Mouse (Mus musculus): Measurements from ENCODE around the gene Ppib. TPM values are rescaled to one million over a fixed set of nuclear protein-coding genes. Genes with fewer than 3 reads are reported as not detected.

The Ppib gene
- 362 and 376 TPM in 2 replicates for polyA plus RNA-seq (2015; fragmentation: Nextera tagmentation; extraction: Ambion mirVana)

DNA sequence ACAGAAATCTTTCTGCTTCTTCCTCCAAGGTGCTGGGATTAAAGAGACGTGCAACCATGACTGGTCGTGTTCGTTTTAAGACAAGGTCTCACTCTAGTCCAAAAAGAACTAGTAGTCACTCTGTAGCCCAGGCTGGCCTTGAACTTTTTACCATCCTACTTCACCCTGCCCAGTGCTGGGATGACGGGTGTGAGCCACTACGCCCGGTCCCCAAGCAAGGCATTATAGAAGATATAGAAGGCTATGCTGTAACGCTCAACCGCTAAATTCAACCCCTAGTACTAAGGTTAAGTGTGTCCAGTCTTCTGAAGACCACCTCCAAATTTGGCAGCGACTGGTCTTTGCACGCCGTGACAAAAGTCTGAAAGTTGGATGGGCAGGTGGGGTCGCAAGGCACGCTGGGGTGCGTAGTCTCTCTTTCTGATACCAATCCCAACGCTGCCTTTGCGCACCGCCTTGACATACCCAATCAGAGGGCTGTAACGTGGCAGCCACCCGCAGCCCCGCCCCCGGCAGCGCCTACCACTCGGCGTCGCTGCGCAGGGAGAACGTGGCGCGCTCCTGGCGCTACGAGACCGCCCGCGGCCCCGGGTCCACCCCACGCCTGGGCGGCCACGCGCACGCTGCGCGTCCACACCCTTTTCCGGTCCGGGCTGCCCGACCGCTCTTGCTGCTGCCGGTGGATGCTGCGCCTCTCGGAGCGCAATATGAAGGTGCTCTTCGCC, at the start of gene Ppib:
TSS of gene Ppib (plus strand) at position 640 of the 725 bp plus-strand sequence.
- Histone ChIP-seq H3K27ac (ENCODE audit: low read depth, low read length) (peak within 1 kb of the TSS; percentile 89), H3K9me3 (ENCODE audit: control insufficient read depth, low read length) (no peaks in the 10 kb centered on the region), H3K36me3 (ENCODE audit: control insufficient read depth, insufficient read depth, low read length) (peaks cover 22% of the 10 kb centered on the region), H3K4me1 (ENCODE audit: control insufficient read depth, insufficient read depth, low read depth, low read length) (peaks cover 14% of the 10 kb centered on the region), H3K4me3 (ENCODE audit: low read length) (peak within 1 kb of the TSS; percentile 75), H3K9ac (ENCODE audit: low read depth, low read length) (peak within 1 kb of the TSS; percentile 89), H3K27me3 (replicated peaks; ENCODE audit: control insufficient read depth, insufficient read depth, low read length) (no peaks in the 10 kb centered on the region), H3K4me2 (ENCODE audit: low read length) (peak within 1 kb of the TSS; percentile 83)
- peak; percentile 98 for ATAC-seq
- 1% methylated on average over 51 of the region's 51 CpGs for WGBS

DNA sequence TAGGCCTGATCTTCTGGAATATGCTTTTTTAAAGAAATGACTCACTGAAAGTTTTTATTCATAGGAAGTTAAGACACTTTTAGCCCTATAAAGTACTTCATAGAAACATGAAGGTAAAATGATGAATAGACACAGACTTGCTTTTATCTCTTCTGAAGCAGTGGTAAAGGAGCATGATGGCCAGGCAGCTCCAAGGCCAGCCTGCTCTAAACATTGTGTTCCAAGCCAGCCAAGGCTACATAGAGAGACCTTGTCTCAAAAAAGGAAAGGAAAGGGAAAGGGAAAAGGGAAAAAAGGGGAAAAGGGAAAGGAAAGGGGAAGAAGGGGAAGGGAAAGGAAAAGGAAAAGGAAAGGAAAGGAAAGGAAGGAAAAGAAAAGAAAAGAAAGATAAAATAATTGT, 39.4 kb upstream of the Ppib start:
- Histone ChIP-seq H3K27me3 (replicated peaks; ENCODE audit: control insufficient read depth, insufficient read depth, low read length) (no peaks in the 10 kb centered on the region), H3K9me3 (ENCODE audit: control insufficient read depth, low read length) (no peaks in the 10 kb centered on the region), H3K4me2 (ENCODE audit: low read length) (no peak overlapping the region), H3K9ac (ENCODE audit: low read depth, low read length) (no peak overlapping the region), H3K36me3 (ENCODE audit: control insufficient read depth, insufficient read depth, low read length) (no peaks in the 10 kb centered on the region; the same call in 1 of the 2 replicates), H3K27ac (ENCODE audit: low read depth, low read length) (no peak overlapping the region), H3K4me1 (ENCODE audit: control insufficient read depth, insufficient read depth, low read depth, low read length) (no peaks in the 10 kb centered on the region), H3K4me3 (ENCODE audit: low read length) (no peak overlapping the region)
- ATAC-seq, result no peak

DNA sequence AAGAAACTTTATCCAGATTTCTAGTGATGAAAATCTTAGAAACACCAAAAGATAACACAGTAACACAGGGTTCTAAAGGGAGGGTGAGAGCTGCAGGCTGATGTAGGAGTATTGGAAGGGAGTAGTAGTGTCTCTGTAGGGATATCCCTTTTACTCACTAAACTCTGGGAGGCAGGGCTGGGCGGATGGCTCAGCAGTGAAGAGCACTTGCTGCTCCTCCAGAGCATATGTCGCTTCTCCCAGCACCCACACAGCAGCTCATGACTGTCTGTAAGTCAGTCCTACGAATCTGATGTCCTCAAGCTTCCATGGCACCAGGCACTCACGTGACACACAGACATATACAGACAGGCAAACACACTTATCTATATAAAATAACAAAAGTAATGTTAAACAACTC, 21.9 kb upstream of the Ppib start:
- H3K36me3 ChIP-seq (ENCODE audit: control insufficient read depth, insufficient read depth, low read length), result peaks cover 6% of the 10 kb centered on the region; the same call in 1 of the 2 replicates
- no peak for ATAC-seq

DNA sequence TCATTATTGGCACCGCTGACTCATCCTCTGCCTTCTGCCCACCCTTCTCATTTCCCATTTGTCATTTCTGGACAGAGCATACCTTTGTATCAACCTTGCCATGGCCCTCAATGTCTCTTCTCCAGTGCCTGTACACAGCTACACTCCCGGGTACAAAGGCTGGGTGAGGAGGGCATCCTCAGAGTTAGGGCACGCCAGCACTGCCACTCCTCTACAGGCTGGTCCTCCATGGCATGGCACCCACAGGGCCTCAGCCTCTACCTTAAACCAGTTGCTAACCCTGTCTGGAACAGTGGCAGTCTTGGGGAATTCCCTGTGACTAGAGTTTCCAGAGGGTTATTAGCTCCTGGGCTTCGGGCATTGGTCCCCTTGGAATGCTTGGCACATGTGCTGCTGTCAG, 21.4 kb upstream of the Ppib start:
- no peak overlapping the region for H3K4me2 ChIP-seq (ENCODE audit: low read length)
- no peak overlapping the region for H3K4me3 ChIP-seq (ENCODE audit: low read length)
- peaks cover 6% of the 10 kb centered on the region; the same call in 1 of the 2 replicates for H3K36me3 ChIP-seq (ENCODE audit: control insufficient read depth, insufficient read depth, low read length)
- no peak overlapping the region for H3K27ac ChIP-seq (ENCODE audit: low read depth, low read length)
- no peaks in the 10 kb centered on the region for H3K9me3 ChIP-seq (ENCODE audit: control insufficient read depth, low read length)
- H3K27me3 ChIP-seq (replicated peaks; ENCODE audit: control insufficient read depth, insufficient read depth, low read length), result no peaks in the 10 kb centered on the region
- WGBS, result 94% methylated on average over 4 of the region's 4 CpGs
- H3K9ac ChIP-seq (ENCODE audit: low read depth, low read length), result no peak overlapping the region
- ATAC-seq, result no peak
- no peaks in the 10 kb centered on the region for H3K4me1 ChIP-seq (ENCODE audit: control insufficient read depth, insufficient read depth, low read depth, low read length)

More for the DNA sequence above, 21.9 kb upstream of the Ppib start:
- Histone ChIP-seq H3K4me3 (ENCODE audit: low read length) (no peak overlapping the region), H3K9me3 (ENCODE audit: control insufficient read depth, low read length) (no peaks in the 10 kb centered on the region), H3K4me1 (ENCODE audit: control insufficient read depth, insufficient read depth, low read depth, low read length) (no peaks in the 10 kb centered on the region), H3K4me2 (ENCODE audit: low read length) (no peak overlapping the region), H3K27ac (ENCODE audit: low read depth, low read length) (no peak overlapping the region), H3K9ac (ENCODE audit: low read depth, low read length) (no peak overlapping the region), H3K27me3 (replicated peaks; ENCODE audit: control insufficient read depth, insufficient read depth, low read length) (no peaks in the 10 kb centered on the region)
- 90% methylated on average over 4 of the region's 4 CpGs for WGBS

DNA sequence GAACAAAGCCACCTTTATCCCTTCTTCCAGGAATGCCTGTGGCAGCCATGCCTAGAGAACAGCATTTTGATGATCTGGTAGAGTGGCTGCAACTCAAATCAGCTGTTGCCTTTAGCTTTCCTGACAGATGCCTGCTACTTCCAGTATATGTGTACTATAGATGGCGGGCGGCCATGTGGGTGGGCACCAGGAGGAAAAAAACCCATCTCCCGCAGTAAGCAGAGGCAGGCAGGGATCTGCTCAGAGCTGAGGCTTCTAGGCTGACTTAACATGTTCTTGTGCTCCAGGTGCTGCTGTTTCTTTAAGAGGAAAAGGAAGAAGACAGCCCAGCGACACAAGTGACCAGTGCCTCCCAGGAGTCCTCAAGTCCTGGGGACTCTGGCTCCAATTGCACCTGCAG, 20.7 kb upstream of the Ppib start:
- ATAC-seq, result no peak

DNA sequence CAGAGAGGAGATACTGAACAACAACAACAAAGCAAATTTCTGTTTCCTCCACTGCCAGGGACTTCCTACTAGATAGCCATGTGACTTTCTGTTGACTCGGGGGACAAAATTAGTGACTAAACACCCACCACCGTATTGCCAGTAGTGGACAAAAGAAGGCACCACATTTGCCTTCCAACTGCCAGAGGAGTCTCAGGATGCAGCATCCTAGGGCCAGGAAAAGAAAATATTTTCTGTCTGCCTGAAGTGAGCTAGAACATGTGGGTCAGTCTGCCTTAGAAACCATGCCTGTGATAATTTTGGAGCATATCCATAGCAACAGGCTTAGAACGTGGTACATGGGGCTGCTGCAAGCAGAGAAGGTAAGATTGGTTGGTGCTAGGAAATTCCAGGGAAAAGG, 19.2 kb upstream of the Ppib start:
- H3K4me2 ChIP-seq (ENCODE audit: low read length), result no peak overlapping the region
- no peaks in the 10 kb centered on the region for H3K27me3 ChIP-seq (replicated peaks; ENCODE audit: control insufficient read depth, insufficient read depth, low read length)
- no peak for ATAC-seq
- H3K4me1 ChIP-seq (ENCODE audit: control insufficient read depth, insufficient read depth, low read depth, low read length), result no peaks in the 10 kb centered on the region
- no peak overlapping the region for H3K4me3 ChIP-seq (ENCODE audit: low read length)
- no peaks in the 10 kb centered on the region for H3K9me3 ChIP-seq (ENCODE audit: control insufficient read depth, low read length)
- H3K27ac ChIP-seq (ENCODE audit: low read depth, low read length), result no peak overlapping the region
- WGBS, result 90% methylated on average over 3 of the region's 3 CpGs
- H3K36me3 ChIP-seq (ENCODE audit: control insufficient read depth, insufficient read depth, low read length), result peaks cover 4% of the 10 kb centered on the region; the same call in 1 of the 2 replicates
- no peak overlapping the region for H3K9ac ChIP-seq (ENCODE audit: low read depth, low read length)

More for the DNA sequence above, 20.7 kb upstream of the Ppib start:
- Histone ChIP-seq H3K27me3 (replicated peaks; ENCODE audit: control insufficient read depth, insufficient read depth, low read length) (no peaks in the 10 kb centered on the region), H3K4me3 (ENCODE audit: low read length) (no peak overlapping the region), H3K9me3 (ENCODE audit: control insufficient read depth, low read length) (no peaks in the 10 kb centered on the region), H3K4me2 (ENCODE audit: low read length) (no peak overlapping the region), H3K27ac (ENCODE audit: low read depth, low read length) (no peak overlapping the region), H3K36me3 (ENCODE audit: control insufficient read depth, insufficient read depth, low read length) (peaks cover 6% of the 10 kb centered on the region; the same call in 1 of the 2 replicates), H3K9ac (ENCODE audit: low read depth, low read length) (no peak overlapping the region), H3K4me1 (ENCODE audit: control insufficient read depth, insufficient read depth, low read depth, low read length) (no peaks in the 10 kb centered on the region)
- WGBS, result 79% methylated on average over 4 of the region's 4 CpGs

DNA sequence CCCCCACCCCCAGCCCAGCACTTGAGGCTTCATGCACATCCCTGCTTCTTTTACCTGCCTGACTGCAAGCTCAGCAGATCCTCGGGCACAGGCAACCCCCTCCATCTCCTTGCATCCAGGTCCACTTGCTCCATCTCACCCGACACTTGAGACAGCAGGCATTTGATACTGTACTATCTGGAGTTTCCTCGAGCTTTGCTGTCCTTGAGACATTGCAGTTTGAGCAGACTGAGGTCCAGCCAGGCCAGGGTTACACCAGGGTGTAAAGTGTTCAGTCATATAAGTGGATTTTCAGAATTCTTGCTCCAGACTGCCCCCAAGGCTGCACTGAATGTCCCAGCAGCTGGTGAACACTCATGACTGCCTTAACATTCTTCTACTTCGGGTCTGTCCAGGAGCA, 17.7 kb upstream of the Ppib start:
- no peak for ATAC-seq
- no peak overlapping the region for H3K27ac ChIP-seq (ENCODE audit: low read depth, low read length)
- no peaks in the 10 kb centered on the region for H3K4me1 ChIP-seq (ENCODE audit: control insufficient read depth, insufficient read depth, low read depth, low read length)
- H3K36me3 ChIP-seq (ENCODE audit: control insufficient read depth, insufficient read depth, low read length), result peaks cover 3% of the 10 kb centered on the region; the same call in 1 of the 2 replicates
- H3K4me3 ChIP-seq (ENCODE audit: low read length), result no peak overlapping the region
- no peak overlapping the region for H3K9ac ChIP-seq (ENCODE audit: low read depth, low read length)
- no peaks in the 10 kb centered on the region for H3K27me3 ChIP-seq (replicated peaks; ENCODE audit: control insufficient read depth, insufficient read depth, low read length)
- 88% methylated on average over 4 of the region's 4 CpGs for WGBS
- H3K4me2 ChIP-seq (ENCODE audit: low read length), result no peak overlapping the region
- no peaks in the 10 kb centered on the region for H3K9me3 ChIP-seq (ENCODE audit: control insufficient read depth, low read length)

DNA sequence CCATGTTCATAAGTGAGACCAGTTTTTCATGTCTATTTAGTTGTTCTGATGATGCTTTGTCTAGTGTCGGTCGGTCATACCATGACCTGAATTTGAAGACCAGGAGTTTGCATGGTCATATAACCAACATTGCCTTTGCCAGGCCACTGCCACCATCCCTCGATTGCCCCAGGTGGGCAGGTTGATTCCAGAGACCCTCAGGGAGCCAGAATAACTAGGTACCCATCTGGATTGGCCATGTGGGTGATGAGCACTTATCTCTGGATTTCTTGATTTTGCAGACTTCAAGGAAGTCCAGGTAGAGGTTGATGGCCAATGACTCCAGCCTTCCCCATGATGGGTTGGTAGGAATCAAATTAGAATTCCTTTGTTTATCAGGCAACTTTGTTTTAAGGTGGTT, 16.8 kb upstream of the Ppib start:
- Histone ChIP-seq H3K9ac (ENCODE audit: low read depth, low read length) (no peak overlapping the region), H3K36me3 (ENCODE audit: control insufficient read depth, insufficient read depth, low read length) (peaks cover 3% of the 10 kb centered on the region; the same call in 1 of the 2 replicates), H3K9me3 (ENCODE audit: control insufficient read depth, low read length) (no peaks in the 10 kb centered on the region), H3K27me3 (replicated peaks; ENCODE audit: control insufficient read depth, insufficient read depth, low read length) (no peaks in the 10 kb centered on the region), H3K27ac (ENCODE audit: low read depth, low read length) (no peak overlapping the region), H3K4me3 (ENCODE audit: low read length) (no peak overlapping the region), H3K4me1 (ENCODE audit: control insufficient read depth, insufficient read depth, low read depth, low read length) (no peaks in the 10 kb centered on the region), H3K4me2 (ENCODE audit: low read length) (no peak overlapping the region)
- 98% methylated on average over 3 of the region's 3 CpGs for WGBS
- ATAC-seq, result no peak

DNA sequence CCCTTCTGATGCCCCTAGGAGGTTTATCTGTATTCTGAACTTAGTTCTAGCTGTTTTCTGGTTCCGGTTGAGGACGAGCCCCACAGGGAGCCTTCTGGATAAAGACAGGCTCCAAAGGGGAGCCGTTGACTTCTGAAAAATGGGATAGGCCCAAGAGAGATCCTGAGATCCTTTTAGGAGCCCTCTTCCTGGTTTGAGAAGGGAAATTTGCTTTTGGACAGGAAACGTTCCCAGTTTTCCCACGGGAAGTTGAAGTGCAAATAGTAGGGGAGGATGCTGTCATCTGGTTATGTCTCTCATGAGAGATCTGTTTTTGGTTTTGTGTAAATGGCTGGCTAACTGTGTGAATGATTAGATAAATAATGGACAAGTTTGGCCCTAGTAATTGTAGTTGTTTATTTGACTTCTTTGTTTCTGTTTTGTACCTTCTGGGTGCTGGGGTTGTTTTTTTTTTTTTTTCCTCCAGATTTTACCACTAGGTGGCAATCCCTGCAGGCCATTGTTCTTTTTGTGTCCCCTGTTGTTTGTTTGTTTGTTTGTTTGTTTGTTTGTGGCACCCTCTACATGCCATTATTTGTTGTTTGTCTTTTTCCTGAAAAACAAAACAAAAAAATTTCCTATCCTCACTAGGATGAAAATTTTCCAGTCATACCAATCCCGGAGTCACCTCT, 10.0 kb upstream of the Ppib start:
- Histone ChIP-seq H3K4me3 (ENCODE audit: low read length) (no peak overlapping the region), H3K27ac (ENCODE audit: low read depth, low read length) (no peak overlapping the region), H3K4me2 (ENCODE audit: low read length) (no peak overlapping the region), H3K4me1 (ENCODE audit: control insufficient read depth, insufficient read depth, low read depth, low read length) (no peaks in the 10 kb centered on the region), H3K36me3 (ENCODE audit: control insufficient read depth, insufficient read depth, low read length) (no peaks in the 10 kb centered on the region), H3K9ac (ENCODE audit: low read depth, low read length) (no peak overlapping the region), H3K9me3 (ENCODE audit: control insufficient read depth, low read length) (no peaks in the 10 kb centered on the region), H3K27me3 (replicated peaks; ENCODE audit: control insufficient read depth, insufficient read depth, low read length) (no peaks in the 10 kb centered on the region)
- WGBS, result 67% methylated on average over 6 of the region's 6 CpGs
- no peak for ATAC-seq

Measured in hindbrain, embryonic 16.5 days (tissue).